Mouse (Mus musculus): ENCODE measurements around the gene Map1lc3b.

DNA sequence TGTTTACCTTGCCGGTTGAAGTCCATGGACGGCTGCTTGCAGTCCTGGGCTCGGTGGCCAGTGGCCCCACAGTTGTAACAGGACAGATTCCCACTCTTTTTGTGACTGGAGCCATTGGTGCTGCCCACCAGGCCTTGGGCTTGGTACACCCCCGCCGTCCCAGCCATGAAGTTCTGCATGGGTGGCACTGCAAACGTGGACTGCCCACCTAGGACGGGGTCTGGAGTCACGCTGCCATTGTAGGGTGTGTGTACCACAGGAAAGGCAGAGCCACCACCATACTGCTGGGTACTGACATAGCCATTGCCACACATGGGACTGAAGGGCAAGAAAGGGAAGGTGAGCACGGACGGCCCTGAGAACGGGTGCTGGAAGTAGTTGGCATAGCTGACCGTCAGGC is 13.6 kb downstream of the Map1lc3b start:
- TF ChIP-seq POLR2A (IDR thresholded peaks at IDR 0.05; ENCODE audit: borderline replicate concordance, extremely low read depth, low read depth, low read length) (no peak), CTCF (IDR thresholded peaks at IDR 0.05; ENCODE audit: insufficient read depth, low read length) (no peak)
